Mouse (Mus musculus) retina, adult 2 months (tissue): ENCODE results near the gene Lrrc66.

Experiments used
- DNase-seq: peaks from one replicate; pipeline ENCODE4 v3.0.0-alpha.2; 2012; ENCODE audit warnings: low read depth, low spot score

Lrrc66 gene

DNA sequence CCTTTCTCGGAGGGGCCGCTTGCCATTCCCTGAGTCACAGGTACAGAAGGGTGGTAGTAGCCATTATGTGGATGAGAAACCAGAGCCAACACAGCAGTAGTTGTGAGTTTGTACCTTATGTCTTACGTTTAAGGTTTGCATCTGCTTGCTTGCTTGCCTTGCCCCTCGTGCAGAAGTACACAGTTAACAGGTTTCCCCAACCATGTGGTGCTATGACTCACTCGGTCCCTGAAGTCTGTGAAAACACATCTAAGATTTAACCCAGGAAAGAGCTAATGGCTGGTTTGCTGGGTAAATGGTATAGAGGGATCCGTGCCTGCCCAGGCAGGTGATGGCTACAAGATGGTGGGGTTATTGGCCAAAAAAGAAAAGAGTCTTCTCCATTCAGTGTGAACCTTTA, 73.6 kb downstream of the Lrrc66 start:
- DNase-seq = no peak

GRCm38 (mm10) chr5:73556733-73557425, 75.4 kb downstream of the Lrrc66 start:
- DNase-seq = no peak
